Mouse (Mus musculus): ENCODE measurements around the gene Gbgt1. TPM values are rescaled to one million over a fixed set of nuclear protein-coding genes. Genes with fewer than 3 reads are reported as not detected.
"Not testable (repeated sequence)": the region's sequence is repeated elsewhere in the genome, so short reads cannot be mapped to it uniquely, and the experiment has no call there.

Gene Gbgt1
- total RNA-seq, 4 experiments from 2014 or later: 2.9 to 4.4 (median 3.5) TPM

GRCm38 (mm10) chr2:28498431-28498830, 1.7 kb downstream of the Gbgt1 start:
- DNase-seq (ENCODE audit: low spot score in 2 of 2): no peak

- no peak for DNase-seq (ENCODE audit: low spot score in 2 of 2)
These were observed 6.3 kb downstream of the Gbgt1 start for GRCm38 (mm10) chr2:28502987-28503386.

GRCm38 (mm10) chr2:28504676-28505075, 8.0 kb downstream of the Gbgt1 start:
- DNase-seq (ENCODE audit: low spot score in 2 of 2): peak in 1 of 2 experiments; percentile 1

DNA sequence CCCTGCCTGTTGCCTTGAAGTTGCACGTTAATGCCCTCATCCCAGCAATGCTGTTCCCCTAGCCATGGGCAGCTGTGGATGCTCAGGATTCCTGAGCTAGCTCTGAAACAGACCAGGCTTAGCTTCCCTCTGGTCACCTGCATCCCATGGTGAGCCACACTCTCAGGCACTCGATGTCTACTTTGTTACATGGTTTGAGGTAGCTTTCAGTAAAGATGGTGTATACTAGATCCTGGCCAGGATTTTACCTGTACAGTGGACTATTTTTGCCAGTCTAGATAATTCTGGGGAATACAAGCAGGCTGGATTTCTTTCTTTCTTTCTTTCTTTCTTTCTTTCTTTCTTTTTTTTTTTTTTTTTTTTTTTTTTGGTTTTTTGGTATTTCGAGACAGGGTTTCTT, 9.1 kb downstream of the Gbgt1 start, which contains the start of gene Gm10134:
Gene Gm10134 (plus strand): TSS at position 301 of the 400 bp plus-strand sequence.
- no peak for DNase-seq (ENCODE audit: low spot score in 2 of 2)

- DNase-seq (ENCODE audit: low spot score in 2 of 2): peak in 1 of 2 experiments; percentile 2
These were observed 9.6 kb downstream of the Gbgt1 start for GRCm38 (mm10) chr2:28506291-28506690.

- DNase-seq (ENCODE audit: low spot score in 2 of 2): not testable (repeated sequence)
These were observed 14.9 kb downstream of the Gbgt1 start for GRCm38 (mm10) chr2:28511600-28511999.

GRCm38 (mm10) chr2:28512798-28513401, 16.2 kb downstream of the Gbgt1 start, which contains the start of gene Ralgds:
TSS of gene Ralgds (plus strand) at chr2:28513125.
- DNase-seq (ENCODE audit: low spot score in 2 of 2): peak in 1 of 2 experiments; percentile 57

DNA sequence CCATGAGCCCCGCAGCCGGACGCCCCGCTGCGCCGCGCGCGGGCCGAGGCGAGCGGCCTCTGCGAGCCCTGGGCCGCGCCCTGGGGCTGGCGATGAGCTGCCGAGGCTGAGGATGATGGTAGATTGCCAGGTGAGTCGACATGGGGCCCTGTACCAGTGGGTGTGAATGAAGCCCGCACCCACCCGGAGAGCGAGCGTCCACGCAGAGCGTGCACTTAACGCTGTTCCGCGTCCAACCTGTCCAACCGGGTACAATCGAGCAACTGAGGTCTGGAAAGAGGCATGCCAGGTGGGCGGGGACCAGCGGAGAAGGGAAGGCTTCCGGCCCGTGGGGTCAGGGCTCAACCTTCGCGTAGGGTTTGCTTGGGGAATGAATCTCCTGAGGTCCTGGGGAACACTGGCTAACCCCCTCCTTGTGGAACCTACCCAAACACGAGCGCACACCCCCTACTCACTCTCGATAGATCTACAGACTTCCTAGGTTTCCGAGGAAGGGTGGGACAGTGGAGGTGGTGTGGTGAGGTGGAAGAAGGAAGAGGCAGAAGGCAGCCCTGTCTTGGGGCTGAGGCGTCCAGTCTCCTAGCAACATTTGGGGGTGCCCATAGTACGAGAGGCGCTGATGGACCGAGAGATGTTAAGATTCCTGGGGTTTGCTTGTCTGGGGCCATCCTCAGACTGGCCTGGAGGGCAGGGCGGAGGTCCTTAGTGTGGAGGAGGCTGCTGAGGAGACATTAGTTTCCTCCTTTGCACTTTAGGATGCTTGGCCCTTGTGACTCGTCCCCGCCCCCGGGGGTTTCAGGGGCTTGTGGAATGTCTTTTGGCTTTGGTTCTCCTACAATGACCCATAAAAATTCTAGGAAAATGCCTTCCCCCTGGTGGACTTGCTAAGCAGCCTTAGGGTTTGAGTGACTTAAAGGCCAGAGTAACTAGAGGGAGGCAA, 17.0 kb downstream of the Gbgt1 start:
- peak; percentile 27 to 36 for DNase-seq (ENCODE audit: low spot score in 2 of 2)

DNA sequence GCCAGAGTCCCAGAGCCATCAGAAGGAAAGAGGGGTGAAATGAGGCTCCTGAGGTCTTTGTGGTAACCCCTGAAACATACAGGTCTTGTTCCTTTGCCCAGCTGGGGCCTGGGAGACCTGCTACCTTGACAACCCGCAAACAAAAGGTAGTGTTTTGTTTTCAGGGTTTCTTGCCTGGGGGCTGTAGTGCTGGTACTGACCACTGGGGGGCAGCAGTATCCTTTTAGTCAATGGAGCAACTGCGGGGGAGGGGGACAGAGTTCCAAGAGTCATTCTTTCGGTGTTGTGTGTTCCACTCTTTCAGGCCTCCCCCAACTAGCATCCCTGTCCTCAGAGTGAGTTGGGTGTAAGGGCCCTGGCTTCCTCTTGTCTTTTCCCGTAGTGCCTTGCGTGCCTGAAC, 17.8 kb downstream of the Gbgt1 start:
- peak in 1 of 2 experiments; percentile 70 for DNase-seq (ENCODE audit: low spot score in 2 of 2)

- DNase-seq (ENCODE audit: low spot score in 2 of 2): no peak
These were observed 20.7 kb downstream of the Gbgt1 start for GRCm38 (mm10) chr2:28517206-28517909.

- DNase-seq (ENCODE audit: low spot score in 2 of 2): peak in 1 of 2 experiments; percentile 89
These were observed 21.5 kb downstream of the Gbgt1 start for GRCm38 (mm10) chr2:28518231-28518630.

- DNase-seq (ENCODE audit: low spot score in 2 of 2): no peak
These were observed 23.9 kb downstream of the Gbgt1 start for GRCm38 (mm10) chr2:28520581-28520980.

- peak in 1 of 2 experiments; percentile 87 for DNase-seq (ENCODE audit: low spot score in 2 of 2)
These were observed 25.0 kb downstream of the Gbgt1 start for GRCm38 (mm10) chr2:28521571-28522151.

- DNase-seq (ENCODE audit: low spot score in 2 of 2): peak in 1 of 2 experiments; percentile 27
These were observed 25.5 kb downstream of the Gbgt1 start for GRCm38 (mm10) chr2:28522166-28522565.

DNA sequence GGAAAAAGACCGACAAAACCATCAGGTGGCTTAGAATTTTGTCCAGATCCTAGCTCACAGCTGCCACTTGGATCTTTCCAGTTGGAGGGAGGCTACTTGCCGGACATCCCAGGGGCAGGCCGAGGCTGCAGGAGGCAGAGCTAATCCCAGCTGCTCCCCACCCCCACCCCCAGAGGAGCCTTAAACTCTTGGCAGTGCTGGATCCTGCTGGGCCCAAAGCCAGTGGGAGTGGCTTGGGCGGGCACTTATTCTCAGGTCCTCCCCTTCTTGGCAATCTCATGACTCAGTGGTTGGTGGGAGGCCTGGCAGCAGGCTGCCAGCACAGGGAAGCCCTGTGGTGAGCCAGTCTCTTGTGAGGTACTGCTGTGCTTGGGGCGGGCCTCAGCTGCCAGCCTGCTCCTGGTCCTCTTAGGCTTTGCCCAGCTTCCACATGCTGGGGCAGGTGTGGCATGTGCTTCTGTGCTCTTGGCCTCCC, 27.0 kb downstream of the Gbgt1 start:
- peak in 1 of 2 experiments; percentile 94 for DNase-seq (ENCODE audit: low spot score in 2 of 2)

GRCm38 (mm10) chr2:28524406-28524805, 27.7 kb downstream of the Gbgt1 start:
- DNase-seq (ENCODE audit: low spot score in 2 of 2): peak in 1 of 2 experiments; percentile 21

DNA sequence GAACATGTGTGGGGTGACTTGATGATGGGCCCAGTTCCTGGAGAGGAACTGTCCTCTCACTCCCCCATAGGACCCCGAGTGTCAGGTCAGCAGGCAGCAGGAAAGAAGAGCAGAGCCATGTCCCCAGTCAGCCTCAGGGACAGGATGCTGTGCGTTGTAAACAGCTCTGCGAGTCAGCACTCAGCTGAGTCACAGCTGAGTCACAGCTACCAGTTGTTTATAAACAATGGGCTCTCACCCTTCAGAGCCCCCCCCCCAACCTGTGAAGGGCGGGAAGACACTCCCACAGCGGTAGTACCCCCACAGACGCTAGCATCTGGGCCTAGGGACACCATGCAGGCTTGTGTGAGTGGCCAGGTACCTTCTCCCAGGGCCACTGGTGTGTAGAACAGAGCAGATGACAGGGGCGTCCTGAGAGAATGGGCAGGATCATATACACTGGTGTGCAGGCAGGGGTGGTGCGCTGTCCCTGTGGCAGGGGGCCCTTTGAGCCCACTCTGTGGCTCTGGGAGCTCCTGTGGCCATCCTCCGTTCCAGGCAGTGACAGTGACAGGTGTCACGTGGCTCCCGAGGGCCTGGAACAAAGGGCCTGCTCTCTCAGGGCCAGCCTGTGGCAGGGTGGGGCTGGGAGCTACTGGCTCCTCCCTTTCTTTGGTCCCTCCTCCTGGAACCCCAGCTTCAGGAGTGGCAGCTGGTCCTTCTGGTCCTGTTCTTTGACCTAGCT, 28.7 kb downstream of the Gbgt1 start:
- peak in 1 of 2 experiments; percentile 78 for DNase-seq (ENCODE audit: low spot score in 2 of 2)

DNA sequence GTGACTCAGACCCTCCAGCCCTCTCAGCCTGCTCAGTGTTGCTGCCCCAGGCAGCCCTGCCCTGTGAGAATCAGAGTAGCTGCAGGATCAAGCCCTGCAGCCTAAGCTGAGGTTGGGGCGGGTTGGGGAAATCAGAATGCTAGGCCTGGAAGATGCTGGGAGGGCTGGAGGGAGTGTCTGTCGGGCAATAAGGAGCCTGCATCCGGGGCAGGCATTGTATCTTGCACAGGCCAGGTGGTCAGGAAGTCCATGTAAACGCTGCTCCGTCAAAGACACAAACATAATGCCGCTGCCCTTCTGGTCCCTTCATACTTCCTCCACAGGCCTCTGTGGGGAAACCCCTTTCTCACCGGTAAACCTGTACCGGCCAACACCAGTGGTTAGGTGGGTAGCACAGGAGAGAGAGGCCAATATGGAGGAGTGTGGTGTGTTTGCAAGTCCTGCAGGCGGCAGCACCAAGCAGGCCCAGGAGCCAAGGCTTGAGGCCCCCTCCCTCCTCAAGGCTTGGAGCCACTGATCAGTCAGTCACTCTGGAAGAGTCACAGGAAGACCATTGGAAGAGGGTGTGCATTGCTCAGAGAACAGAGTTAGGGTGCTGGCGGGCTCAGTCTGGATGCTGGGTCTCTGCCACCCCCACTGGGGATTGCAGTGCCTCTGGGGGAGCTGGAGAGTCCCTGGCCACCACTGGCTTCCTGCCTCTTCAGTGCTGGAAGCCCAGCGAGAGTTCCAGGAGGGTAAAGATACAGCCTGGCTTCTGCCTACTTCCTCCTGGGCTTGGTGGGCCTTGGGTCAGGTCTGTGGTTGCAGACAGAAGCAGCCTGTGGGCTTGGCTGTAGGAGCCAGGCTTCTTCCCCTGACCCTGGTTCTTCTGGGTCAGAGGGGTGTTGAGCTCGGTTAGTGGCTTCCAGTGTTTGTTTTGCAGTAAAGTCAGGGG, 29.5 kb downstream of the Gbgt1 start:
- peak in 1 of 2 experiments; percentile 4 for DNase-seq (ENCODE audit: low spot score in 2 of 2)

Data from left cerebral cortex, adult 8-10 months (tissue).